Mouse (Mus musculus) CH12.LX (cell line): Measurements from ENCODE around the gene Gdi2. TPM values are rescaled to one million over a fixed set of nuclear protein-coding genes. Genes with fewer than 3 reads are reported as not detected.
A peak's percentile ranks its signal among the peaks of the same experiment; 100 is the strongest.

ENCODE experiments used
- DNase-seq: peaks from one replicate; pipeline ENCODE4 v3.0.0-alpha.2; 2013; ENCODE audit errors: extremely low read depth
- H3K27ac ChIP-seq: 2 replicates; pipeline ENCODE4 v1.5.1; 2012; ENCODE audit warnings: low read depth, mild to moderate bottlenecking, control low read depth, moderate library complexity; ENCODE audit not compliant: insufficient read depth
- H3K27me3 ChIP-seq: replicated peaks from 2 replicates; pipeline ENCODE3; 2012; ENCODE audit warnings: inconsistent platforms
- H3K36me3 ChIP-seq, 2 experiments: replicated peaks in 1 of 2; 2 replicates each; pipeline versions ENCODE3 to v1.6.1; 2012; ENCODE audit warnings: inconsistent platforms in 1 of 2, low read length in 1 of 2, mild to moderate bottlenecking in 1 of 2, mixed read lengths in 1 of 2, moderate library complexity in 1 of 2; ENCODE audit not compliant: control insufficient read depth in 1 of 2, insufficient read depth in 1 of 2
- H3K4me1 ChIP-seq, 2 experiments: 2 replicates each; pipeline ENCODE4 v1.6.1; 2012; ENCODE audit warnings: inconsistent platforms in 1 of 2, moderate library complexity in 1 of 2; ENCODE audit not compliant: insufficient read depth in 2 of 2, control insufficient read depth in 1 of 2
- H3K4me2 ChIP-seq: 2 replicates; pipeline ENCODE4 v1.6.1; 2012; ENCODE audit warnings: low read depth, mild to moderate bottlenecking, control low read depth; ENCODE audit not compliant: poor library complexity, insufficient read depth, severe bottlenecking
- H3K4me3 ChIP-seq, 3 experiments: fragments of 150-350 bp in 1 of 3; sonication (generic) in 1 of 3; replicated peaks in 1 of 3; 2 replicates each; pipeline versions ENCODE3 to v1.5.1; 2011 to 2012; ENCODE audit warnings: low read depth in 2 of 3, low read length in 2 of 3, mild to moderate bottlenecking in 2 of 3, moderate library complexity in 2 of 3, control low read depth in 1 of 3, improper control_type of control experiment in 1 of 3, inconsistent platforms in 1 of 3, mixed read lengths in 1 of 3; ENCODE audit not compliant: poor library complexity in 1 of 3
- H3K79me2 ChIP-seq: replicated peaks from 2 replicates; pipeline ENCODE4 v1.6.1; 2012; ENCODE audit warnings: mild to moderate bottlenecking, moderate library complexity; ENCODE audit not compliant: control insufficient read depth, poor library complexity, insufficient read depth, severe bottlenecking; ENCODE audit errors: extremely low read depth
- H3K9ac ChIP-seq: 2 replicates; pipeline ENCODE4 v1.6.1; 2012; ENCODE audit warnings: low read depth, mild to moderate bottlenecking, control low read depth, moderate library complexity; ENCODE audit not compliant: insufficient read depth
- H3K9me3 ChIP-seq: replicated peaks from 2 replicates; pipeline ENCODE3; 2012; ENCODE audit warnings: low read length, inconsistent platforms, mixed read lengths
- CHD1 ChIP-seq: IDR thresholded peaks from 2 replicates; pipeline ENCODE4 v1.6.1; 2012; ENCODE audit warnings: low read depth, low read length, improper control_type of control experiment, inconsistent platforms
- CTCF ChIP-seq, 2 experiments: IDR thresholded peaks in 1 of 2; conservative IDR thresholded peaks in 1 of 2; 2 replicates each; pipeline ENCODE4 v1.5.1; 2011 to 2012; ENCODE audit warnings: low read depth in 2 of 2, low read length in 2 of 2, improper control_type of control experiment in 1 of 2, inconsistent platforms in 1 of 2, mild to moderate bottlenecking in 1 of 2, moderate library complexity in 1 of 2
- E2F4 ChIP-seq: IDR thresholded peaks from 2 replicates; pipeline ENCODE4 v1.6.1; 2011; ENCODE audit warnings: low read depth, low read length, improper control_type of control experiment; ENCODE audit not compliant: insufficient replicate concordance
- EP300 ChIP-seq: IDR thresholded peaks from 2 replicates; pipeline ENCODE4 v1.6.1; 2011; ENCODE audit warnings: low read length, improper control_type of control experiment
- ETS1 ChIP-seq: conservative IDR thresholded peaks from 2 replicates; pipeline ENCODE4 v1.6.1; 2012; ENCODE audit warnings: low read depth, mild to moderate bottlenecking, inconsistent platforms, low read length, improper control_type of control experiment, moderate library complexity
- IRF4 ChIP-seq: IDR thresholded peaks from 2 replicates; pipeline ENCODE4 v1.6.1; 2014; ENCODE audit warnings: low read depth, mild to moderate bottlenecking, inconsistent platforms, low read length, improper control_type of control experiment
- JUND ChIP-seq: conservative IDR thresholded peaks from 2 replicates; pipeline ENCODE4 v1.6.1; 2011; ENCODE audit warnings: low read depth, low read length, improper control_type of control experiment
- KAT2A ChIP-seq: IDR thresholded peaks from 2 replicates; pipeline ENCODE4 v1.6.1; 2012; ENCODE audit warnings: low read length, improper control_type of control experiment, inconsistent platforms; ENCODE audit not compliant: insufficient replicate concordance
- MAX ChIP-seq: IDR thresholded peaks from 2 replicates; pipeline ENCODE4 v1.6.1; 2011; ENCODE audit warnings: low read length, improper control_type of control experiment
- MAZ ChIP-seq: IDR thresholded peaks from 2 replicates; pipeline ENCODE4 v1.6.1; 2012; ENCODE audit warnings: low read depth, mild to moderate bottlenecking, inconsistent platforms, low read length, improper control_type of control experiment, moderate library complexity
- MEF2A ChIP-seq: IDR thresholded peaks from 2 replicates; pipeline ENCODE4 v1.6.1; 2014; ENCODE audit warnings: low read depth, mild to moderate bottlenecking, inconsistent platforms, low read length, improper control_type of control experiment, borderline replicate concordance
- MYC ChIP-seq: IDR thresholded peaks from 2 replicates; pipeline ENCODE4 v1.6.1; 2011; ENCODE audit warnings: low read depth, mild to moderate bottlenecking, improper control_type of control experiment, low read length
- NRF1 ChIP-seq: IDR thresholded peaks from 2 replicates; pipeline ENCODE4 v1.6.1; 2014; ENCODE audit warnings: low read depth, mild to moderate bottlenecking, inconsistent platforms, low read length, improper control_type of control experiment, moderate library complexity
- PAX5 ChIP-seq: IDR thresholded peaks from 2 replicates; pipeline ENCODE4 v1.6.1; 2012; ENCODE audit warnings: low read length, inconsistent platforms, mixed read lengths
- POLR2A ChIP-seq: IDR thresholded peaks from 2 replicates; pipeline ENCODE4 v1.6.1; 2011; ENCODE audit warnings: low read depth, mild to moderate bottlenecking, improper control_type of control experiment, low read length
- POLR2AphosphoS2 ChIP-seq: IDR thresholded peaks from 2 replicates; pipeline ENCODE4 v1.6.1; 2011; ENCODE audit warnings: low read depth, low read length, improper control_type of control experiment
- RAD21 ChIP-seq: IDR thresholded peaks from 2 replicates; pipeline ENCODE4 v1.6.1; 2011; ENCODE audit warnings: low read depth, mild to moderate bottlenecking, low read length, improper control_type of control experiment, moderate library complexity
- SIN3A ChIP-seq: IDR thresholded peaks from 2 replicates; pipeline ENCODE4 v1.6.1; 2012; ENCODE audit warnings: low read length, improper control_type of control experiment, inconsistent platforms
- SMC3 ChIP-seq: IDR thresholded peaks from 2 replicates; pipeline ENCODE4 v1.6.1; 2011; ENCODE audit warnings: low read depth, low read length, improper control_type of control experiment
- TCF12 ChIP-seq: IDR thresholded peaks from 2 replicates; pipeline ENCODE4 v1.6.1; 2014; ENCODE audit warnings: low read depth, mild to moderate bottlenecking, inconsistent platforms, low read length, improper control_type of control experiment
- USF1 ChIP-seq: IDR thresholded peaks from 2 replicates; pipeline ENCODE4 v1.6.1; 2014; ENCODE audit warnings: low read depth, mild to moderate bottlenecking, inconsistent platforms, low read length, improper control_type of control experiment
- USF2 ChIP-seq: conservative IDR thresholded peaks from 2 replicates; pipeline ENCODE4 v1.6.1; 2011; ENCODE audit warnings: low read depth, low read length, improper control_type of control experiment
- ZKSCAN1 ChIP-seq: IDR thresholded peaks from 2 replicates; pipeline ENCODE4 v1.6.1; 2012; ENCODE audit warnings: low read depth, inconsistent platforms, low read length, improper control_type of control experiment, borderline replicate concordance
- ZNF384 ChIP-seq: IDR thresholded peaks from 2 replicates; pipeline ENCODE4 v1.6.1; 2012; ENCODE audit warnings: low read depth, low read length, improper control_type of control experiment, inconsistent platforms
- dilution Hi-C: fragments of 300-500 bp; cut with MboI; formaldehyde crosslinking; loops from 2 replicates; pipeline ENCODE4 v1.14.3; 2020; ENCODE audit warnings: low sequenced_read_pairs; ENCODE audit not compliant: extremely low pct_unique_long_range_greater_than_20kb, extremely low pct_ligation_motif_present
- in situ Hi-C: fragments of 300-500 bp; cut with MboI; formaldehyde crosslinking; loops from 3 replicates; pipeline ENCODE4 v1.14.3; 2019; ENCODE audit warnings: low sequenced_read_pairs, low pct_ligation_motif_present, low pct_unique_long_range_greater_than_20kb, mixed read lengths
- polyA plus RNA-seq: library from polyadenylated mRNA; unstranded; fragments of >175 nt; gene quantifications from 2 replicates; pipeline ENCODE4 v1.2.1, GENCODE M21; 2012; ENCODE audit warnings: low read depth; ENCODE audit not compliant: insufficient read length
- total RNA-seq, 2 experiments: library from RNA; depleted of rRNA; stranded (reverse); fragments of 300-350 nt in 1 of 2; fragments of >200 nt in 1 of 2; gene quantifications; 2 replicates each; pipeline ENCODE4 v1.2.3; 2012 to 2014

Gdi2 gene
- total and polyA plus RNA-seq, 3 experiments, result 263 to 655 (median 609) TPM

DNA sequence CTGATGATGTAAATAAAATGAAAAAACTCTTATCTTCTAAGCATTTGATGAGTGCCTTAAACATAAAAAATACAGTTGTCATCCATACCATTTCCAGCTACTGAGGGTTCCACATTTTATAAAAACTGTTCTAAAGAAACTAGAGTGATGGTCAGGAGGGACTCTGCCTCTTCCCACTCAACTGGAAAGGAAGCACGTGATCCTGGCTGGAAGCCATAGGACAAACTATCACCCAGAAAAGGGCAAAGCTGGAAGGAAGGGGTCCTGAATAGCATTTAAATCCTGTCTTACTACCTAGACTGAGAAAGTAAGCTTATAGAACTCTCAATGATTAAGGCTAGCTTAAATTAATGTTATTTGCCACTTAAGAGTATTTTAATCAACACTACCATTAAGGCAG lies 56.4 kb downstream of the Gdi2 start:
- no peak overlapping the region for H3K9ac ChIP-seq
- H3K4me1 ChIP-seq, result no peaks in the 10 kb centered on the region
- H3K9me3 ChIP-seq, result no peaks in the 10 kb centered on the region
- H3K36me3 ChIP-seq, result peaks cover 32 to 79% of the 10 kb centered on the region in 2 experiments
- H3K4me2 ChIP-seq, result no peak overlapping the region
- H3K4me3 ChIP-seq, result no peak overlapping the region
- H3K27me3 ChIP-seq, result no peaks in the 10 kb centered on the region
- no peak overlapping the region for H3K27ac ChIP-seq
- DNase-seq, result no peak
- TF ChIP-seq MAX (no peak), USF1 (no peak), POLR2AphosphoS2 (no peak), USF2 (no peak), PAX5 (no peak), EP300 (no peak), ETS1 (no peak), MAZ (no peak), SIN3A (no peak), MYC (no peak), POLR2A (no peak)
- H3K79me2 ChIP-seq, result 0 out of 2 replicates have a peak, but pooled peaks cover 3% of the 10 kb centered on the region
- dilution Hi-C loops (no loop called here), in situ Hi-C loops (loop anchor here (10.0 kb wide), 1 partner anchor 50 kb away; no protein-coding TSS in a partner anchor)

DNA sequence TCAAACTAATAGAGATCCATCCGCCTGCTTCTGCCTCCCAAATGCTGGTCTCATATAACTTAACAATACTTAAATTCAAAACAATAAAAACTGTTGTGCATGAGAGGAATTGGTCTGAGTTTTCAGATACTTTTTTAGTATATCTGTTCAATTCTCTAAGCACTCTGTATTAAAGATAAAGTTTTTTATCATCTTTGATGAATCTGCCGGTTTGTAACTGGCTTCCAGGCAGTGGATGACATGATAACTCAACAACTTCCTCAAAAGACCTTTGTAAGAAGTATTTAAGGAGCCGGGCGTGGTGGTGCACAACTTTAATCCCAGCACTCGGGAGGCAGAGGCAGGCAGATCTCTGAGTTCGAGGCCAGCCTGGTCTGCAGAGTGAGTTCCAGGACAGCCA lies 58.4 kb downstream of the Gdi2 start:
- no peaks in the 10 kb centered on the region for H3K4me1 ChIP-seq
- H3K4me3 ChIP-seq, result no peak overlapping the region
- H3K9me3 ChIP-seq, result no peaks in the 10 kb centered on the region
- dilution Hi-C loops (no loop called here), in situ Hi-C loops (loop anchor here (10.0 kb wide), 1 partner anchor 51 kb away; no protein-coding TSS in a partner anchor)
- DNase-seq, result no peak
- no peaks in the 10 kb centered on the region for H3K27me3 ChIP-seq
- peaks cover 25 to 70% of the 10 kb centered on the region in 2 experiments for H3K36me3 ChIP-seq
- TF ChIP-seq SIN3A (no peak), POLR2A (no peak)
- 0 out of 2 replicates have a peak, but pooled peaks cover 5% of the 10 kb centered on the region for H3K79me2 ChIP-seq
- no peak overlapping the region for H3K27ac ChIP-seq
- H3K4me2 ChIP-seq, result no peak overlapping the region
- H3K9ac ChIP-seq, result no peak overlapping the region

DNA sequence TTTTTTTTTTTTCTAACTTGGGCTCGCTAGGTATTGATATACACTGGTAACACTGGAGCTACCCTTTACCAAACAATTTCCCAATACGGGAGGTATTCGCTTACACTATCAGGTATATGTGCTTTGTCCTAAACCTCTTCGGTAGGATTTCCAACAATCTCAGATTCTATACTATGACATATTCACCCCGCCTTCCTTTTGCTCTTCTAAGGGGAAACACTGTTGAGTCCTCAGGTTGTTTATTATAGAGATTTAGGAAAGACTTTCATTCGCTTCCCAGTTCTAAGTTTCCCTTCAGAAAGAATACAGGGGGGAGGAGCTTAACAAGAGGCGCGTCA lies 71.9 kb downstream of the Gdi2 start:
- in situ Hi-C loops (no loop called here), dilution Hi-C loops (no loop called here)
- Histone ChIP-seq H3K9ac (peak overlapping the region; percentile 86), H3K36me3 (peaks cover 0 to 2% of the 10 kb centered on the region in 2 experiments), H3K4me1 (peaks cover 0 to 8% of the 10 kb centered on the region in 2 experiments; a peak in 2 of 4 replicates), H3K27me3 (no peaks in the 10 kb centered on the region), H3K79me2 (peaks cover 26% of the 10 kb centered on the region), H3K4me3 (peak overlapping the region; percentile 98 to 100 (median 99)), H3K27ac (peak overlapping the region; percentile 94; the same call in 1 of the 2 replicates), H3K9me3 (no peaks in the 10 kb centered on the region), H3K4me2 (peak overlapping the region; percentile 53; the same call in 1 of the 2 replicates)
- peak; percentile 45 for DNase-seq
- TF ChIP-seq RAD21, result no peak
- no peak for TF ChIP-seq EP300
- TF ChIP-seq ZKSCAN1, result no peak
- no peak for TF ChIP-seq E2F4
- TF ChIP-seq SMC3, result no peak
- TF ChIP-seq ETS1, result 0 out of 2 replicates have a peak, but pooled peaks have one; percentile 5
- no peak for TF ChIP-seq KAT2A
- no peak for TF ChIP-seq POLR2AphosphoS2
- TF ChIP-seq POLR2A, result no peak
- TF ChIP-seq SIN3A, result 0 out of 2 replicates have a peak, but pooled peaks have one; percentile 58
- no peak for TF ChIP-seq MEF2A
- no peak for TF ChIP-seq MAX
- TF ChIP-seq PAX5, result no peak
- 0 out of 2 replicates have a peak, but pooled peaks have one; percentile 6 for TF ChIP-seq ZNF384
- TF ChIP-seq CTCF (conservative IDR thresholded peaks at IDR 0.05 in 1 of 2, IDR thresholded peaks at IDR 0.05 in 1 of 2; ENCODE audit: low read depth in 2 of 2, low read length in 2 of 2), result no peak
- no peak for TF ChIP-seq NRF1
- 0 out of 2 replicates have a peak, but pooled peaks have one; percentile 10 for TF ChIP-seq MAZ
- no peak for TF ChIP-seq TCF12
- no peak for TF ChIP-seq JUND
- 0 out of 2 replicates have a peak, but pooled peaks have one; percentile 55 for TF ChIP-seq CHD1
- TF ChIP-seq IRF4, result no peak
